Mouse (Mus musculus) embryonic fibroblast, embryonic 13.5 days (primary cell): ENCODE measurements around the gene Mapkbp1.

Experiments used
- CTCF ChIP-seq: IDR thresholded peaks from 2 replicates; pipeline ENCODE4 v1.5.1; 2011; ENCODE audit warnings: mild to moderate bottlenecking, control low read depth, low read length, moderate library complexity, borderline replicate concordance; ENCODE audit not compliant: insufficient read depth
- POLR2A ChIP-seq: IDR thresholded peaks from 2 replicates; pipeline ENCODE4 v1.6.1; 2011; ENCODE audit warnings: low read depth, mild to moderate bottlenecking, control low read depth, low read length, moderate library complexity

DNA sequence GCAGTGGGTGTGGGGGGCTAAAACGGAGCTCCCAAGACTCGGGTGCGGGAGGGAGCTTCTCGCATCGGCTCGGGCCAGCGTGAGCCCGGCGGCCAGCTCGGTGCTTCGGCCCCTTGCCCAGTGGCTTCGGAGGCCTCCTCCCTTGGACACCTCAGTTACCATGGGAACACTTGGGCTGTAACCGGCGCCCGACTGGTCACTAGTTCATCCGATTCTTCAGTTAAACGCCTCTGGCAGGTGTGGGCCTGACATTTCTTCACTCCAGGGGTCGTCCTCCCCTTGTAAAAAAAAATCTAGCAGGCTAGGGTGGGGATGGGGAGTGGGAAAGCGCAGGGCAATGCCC is at the start of gene Mapkbp1:
- TF ChIP-seq CTCF (no peak), POLR2A (no peak)
